Mouse (Mus musculus) CH12.LX (cell line): Measurements from ENCODE around the gene Gm43720.

ENCODE experiments used
- CHD2 ChIP-seq: IDR thresholded peaks from 2 replicates; pipeline ENCODE4 v1.6.1; 2011; ENCODE audit warnings: low read length, improper control_type of control experiment
- CTCF ChIP-seq, 2 experiments: IDR thresholded peaks in 1 of 2; conservative IDR thresholded peaks in 1 of 2; 2 replicates each; pipeline ENCODE4 v1.5.1; 2011 to 2012; ENCODE audit warnings: low read depth in 2 of 2, low read length in 2 of 2, improper control_type of control experiment in 1 of 2, inconsistent platforms in 1 of 2, mild to moderate bottlenecking in 1 of 2, moderate library complexity in 1 of 2
- ETS1 ChIP-seq: conservative IDR thresholded peaks from 2 replicates; pipeline ENCODE4 v1.6.1; 2012; ENCODE audit warnings: low read depth, mild to moderate bottlenecking, inconsistent platforms, low read length, improper control_type of control experiment, moderate library complexity
- HCFC1 ChIP-seq: IDR thresholded peaks from 2 replicates; pipeline ENCODE4 v1.6.1; 2012; ENCODE audit warnings: low read depth, mild to moderate bottlenecking, inconsistent platforms, low read length, improper control_type of control experiment
- MAFK ChIP-seq: IDR thresholded peaks from 2 replicates; pipeline ENCODE4 v1.6.1; 2011; ENCODE audit warnings: low read length, improper control_type of control experiment; ENCODE audit not compliant: insufficient replicate concordance
- MAX ChIP-seq: IDR thresholded peaks from 2 replicates; pipeline ENCODE4 v1.6.1; 2011; ENCODE audit warnings: low read length, improper control_type of control experiment
- POLR2A ChIP-seq: IDR thresholded peaks from 2 replicates; pipeline ENCODE4 v1.6.1; 2011; ENCODE audit warnings: low read depth, mild to moderate bottlenecking, improper control_type of control experiment, low read length
- SMC3 ChIP-seq: IDR thresholded peaks from 2 replicates; pipeline ENCODE4 v1.6.1; 2011; ENCODE audit warnings: low read depth, low read length, improper control_type of control experiment
- UBTF ChIP-seq: IDR thresholded peaks from 2 replicates; pipeline ENCODE4 v1.6.1; 2012; ENCODE audit warnings: low read depth, mild to moderate bottlenecking, inconsistent platforms, low read length, improper control_type of control experiment, moderate library complexity
- ZKSCAN1 ChIP-seq: IDR thresholded peaks from 2 replicates; pipeline ENCODE4 v1.6.1; 2012; ENCODE audit warnings: low read depth, inconsistent platforms, low read length, improper control_type of control experiment, borderline replicate concordance
- ZNF384 ChIP-seq: IDR thresholded peaks from 2 replicates; pipeline ENCODE4 v1.6.1; 2012; ENCODE audit warnings: low read depth, low read length, improper control_type of control experiment, inconsistent platforms

DNA sequence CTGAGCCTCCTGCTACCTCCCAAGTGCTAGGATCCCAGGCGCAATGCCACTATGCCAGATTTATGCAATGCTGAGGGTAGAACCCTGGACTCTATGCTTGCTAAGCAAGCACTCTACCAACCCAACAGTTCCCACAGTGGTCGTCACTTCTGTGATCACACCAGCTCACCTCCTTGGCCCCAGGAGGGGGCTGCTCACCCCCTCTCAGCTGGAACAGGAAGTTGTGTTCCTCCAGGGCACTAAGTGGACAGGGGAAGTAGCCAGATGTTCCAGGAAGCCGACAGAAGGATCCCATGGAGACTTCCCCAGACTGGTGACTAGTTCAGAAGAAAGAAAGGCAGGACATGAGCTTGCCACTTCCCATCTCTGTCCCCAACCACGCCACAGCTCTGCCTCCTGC, 17.8 kb downstream of the Gm43720 start:
- TF ChIP-seq MAFK = no peak
- no peak for TF ChIP-seq ZKSCAN1
- no peak for TF ChIP-seq MAX
- TF ChIP-seq POLR2A = no peak
- no peak for TF ChIP-seq HCFC1
- no peak for TF ChIP-seq ZNF384
- no peak for TF ChIP-seq ETS1
- no peak for TF ChIP-seq CTCF (conservative IDR thresholded peaks at IDR 0.05 in 1 of 2, IDR thresholded peaks at IDR 0.05 in 1 of 2; ENCODE audit: low read depth in 2 of 2, low read length in 2 of 2)
- TF ChIP-seq CHD2 = no peak
- TF ChIP-seq SMC3 = no peak
- TF ChIP-seq UBTF = no peak
